Mouse (Mus musculus) heart, postnatal 14 days (tissue): ENCODE results near the gene Cnot6l. TPM values are rescaled to one million over a fixed set of nuclear protein-coding genes. Genes with fewer than 3 reads are reported as not detected.

Experiments
- DNase-seq, 2 experiments: peaks; one replicate each; pipeline ENCODE4 v3.0.0; 2021 to 2022
- intact Hi-C: fragments of 180-260 bp; cut with DNase I; formaldehyde crosslinking; loops from one replicate; pipeline ENCODE4 v1.15.1; 2025
- total RNA-seq, 2 experiments: library from RNA; stranded (reverse); gene quantifications; 2 replicates each; pipeline ENCODE4 v1.2.3; 2021

The Cnot6l gene
- total RNA-seq, 2 experiments from 2014 or later, result 76.2 to 81.2 TPM

- peak; percentile 87 to 90 for DNase-seq
- intact Hi-C loops, result loop anchor here (1.0 to 5.0 kb wide), 3 partner anchors 47 to 75 kb away; partner anchors contain the start of gene Mrpl1
Observed at GRCm38 (mm10) chr5:96162399-96163331, 1.3 kb downstream of the Cnot6l start.

- intact Hi-C loops, result loop anchor here (1.0 to 5.0 kb wide), 3 partner anchors 48 to 74 kb away; partner anchors contain the start of gene Mrpl1
Observed at GRCm38 (mm10) chr5:96161578-96162398, 2.2 kb downstream of the Cnot6l start.

GRCm38 (mm10) chr5:96161263-96161577 is 2.8 kb downstream of the Cnot6l start:
- intact Hi-C loops, result loop anchor here (5.0 kb wide), 2 partner anchors 49 to 74 kb away; no protein-coding TSS in a partner anchor
- DNase-seq, result no peak

More at GRCm38 (mm10) chr5:96161578-96162398, 2.2 kb downstream of the Cnot6l start:
- DNase-seq, result peak; percentile 63 to 73

- intact Hi-C loops, result loop anchor here (5.0 kb wide), 2 partner anchors 48 to 73 kb away; no protein-coding TSS in a partner anchor
- DNase-seq, result peak; percentile 35 to 37
Observed at GRCm38 (mm10) chr5:96160467-96161262, 3.3 kb downstream of the Cnot6l start.

GRCm38 (mm10) chr5:96142351-96142750 is 21.6 kb downstream of the Cnot6l start:
- DNase-seq, result no peak
- intact Hi-C loops, result no loop called here

- intact Hi-C loops, result no loop called here
- DNase-seq, result no peak
Observed at GRCm38 (mm10) chr5:96130683-96131082, 33.3 kb downstream of the Cnot6l start.

GRCm38 (mm10) chr5:96126856-96127255 is 37.1 kb downstream of the Cnot6l start:
- no peak for DNase-seq
- intact Hi-C loops, result no loop called here

GRCm38 (mm10) chr5:96114943-96115342 is 49.0 kb downstream of the Cnot6l start:
- DNase-seq, result no peak
- intact Hi-C loops, result loop anchor here (5.0 kb wide), 1 partner anchor 47 kb away; the partner anchor contains the start of gene Cnot6l

GRCm38 (mm10) chr5:96104644-96105043 is 59.3 kb downstream of the Cnot6l start:
- DNase-seq, result no peak
- intact Hi-C loops, result loop anchor here (5.0 kb wide), 1 partner anchor 108 kb away; no protein-coding TSS in a partner anchor

GRCm38 (mm10) chr5:96091468-96091867 is 72.5 kb downstream of the Cnot6l start:
- DNase-seq, result no peak

GRCm38 (mm10) chr5:96085324-96085723 is 78.6 kb downstream of the Cnot6l start:
- DNase-seq, result no peak
- intact Hi-C loops, result loop anchor here (5.0 kb wide), 1 partner anchor 77 kb away; the partner anchor contains the start of gene Cnot6l

More at GRCm38 (mm10) chr5:96091468-96091867, 72.5 kb downstream of the Cnot6l start:
- intact Hi-C loops, result no loop called here

GRCm38 (mm10) chr5:96079026-96079425 is 84.9 kb downstream of the Cnot6l start:
- no peak for DNase-seq
- intact Hi-C loops, result no loop called here

GRCm38 (mm10) chr5:96065591-96065990 is 98.4 kb downstream of the Cnot6l start:
- intact Hi-C loops, result no loop called here
- no peak for DNase-seq

GRCm38 (mm10) chr5:96042492-96042891 is 121.5 kb downstream of the Cnot6l start:
- intact Hi-C loops, result no loop called here
- no peak for DNase-seq

- intact Hi-C loops, result no loop called here
Observed at GRCm38 (mm10) chr5:96041507-96042104, 122.4 kb downstream of the Cnot6l start.

GRCm38 (mm10) chr5:96039188-96039840 is 124.7 kb downstream of the Cnot6l start:
- DNase-seq, result no peak
- intact Hi-C loops, result no loop called here

More at GRCm38 (mm10) chr5:96041507-96042104, 122.4 kb downstream of the Cnot6l start:
- DNase-seq, result no peak

GRCm38 (mm10) chr5:96037684-96038121 is 126.3 kb downstream of the Cnot6l start:
- DNase-seq, result no peak
- intact Hi-C loops, result no loop called here

- intact Hi-C loops, result no loop called here
- DNase-seq, result no peak
Observed at GRCm38 (mm10) chr5:96036125-96036672, 127.8 kb downstream of the Cnot6l start.
